Mouse (Mus musculus) cerebellum, postnatal 14 days (tissue): ENCODE data around the gene Sptb.

Source experiments
- DNase-seq, 2 experiments: peaks; one replicate each; pipeline ENCODE4 v3.0.0; 2021; ENCODE audit warnings: mixed read lengths in 2 of 2

The Sptb gene

DNA sequence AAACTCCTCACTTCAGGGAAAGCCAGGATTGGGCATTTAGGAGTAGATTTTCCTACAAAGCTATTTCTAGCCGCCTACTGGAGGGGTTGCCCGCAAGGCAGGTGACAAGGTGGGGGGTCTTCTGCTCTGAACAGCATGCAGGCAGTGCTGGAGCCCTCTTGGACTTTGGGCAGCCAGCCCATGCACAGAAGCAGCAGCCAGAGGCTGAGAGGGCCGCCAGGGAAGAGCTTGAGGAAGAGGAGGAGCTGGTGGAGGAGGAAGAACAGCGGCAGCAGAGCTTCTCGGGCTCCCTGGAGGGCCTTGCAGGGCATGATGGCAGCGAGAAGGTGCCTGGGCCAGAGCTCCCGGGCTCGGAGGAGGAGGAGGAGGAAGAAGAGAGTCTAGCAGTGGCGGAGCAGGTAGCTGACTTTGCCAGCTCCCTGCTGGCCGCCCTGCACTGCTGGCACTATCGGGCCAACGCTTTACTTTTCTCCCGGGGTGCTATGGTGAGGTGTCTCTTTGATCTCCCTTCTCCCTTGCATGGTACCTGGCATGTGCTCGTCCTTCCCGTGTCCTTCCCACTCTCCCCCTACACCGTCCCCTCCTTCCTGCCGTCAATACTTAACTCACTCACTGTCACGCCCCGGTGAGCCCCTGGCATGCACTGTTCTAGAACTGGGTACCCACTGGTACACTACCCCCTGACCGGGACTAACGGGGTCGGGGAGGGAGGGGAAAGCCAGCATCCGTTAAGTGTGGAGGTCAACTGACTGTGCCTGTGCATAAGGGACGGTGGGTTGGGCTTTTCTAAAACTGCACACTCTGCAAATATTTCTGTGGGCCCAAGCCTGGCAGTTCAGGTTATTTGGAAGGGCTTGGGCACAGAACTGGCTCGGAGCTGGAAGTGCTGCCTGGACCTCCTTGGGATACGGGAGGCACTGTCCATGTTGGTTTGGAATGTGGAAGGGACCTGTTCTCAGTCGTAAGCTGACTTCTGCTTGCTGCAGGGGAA, 137.8 kb downstream of the Sptb start:
- no peak for DNase-seq

DNA sequence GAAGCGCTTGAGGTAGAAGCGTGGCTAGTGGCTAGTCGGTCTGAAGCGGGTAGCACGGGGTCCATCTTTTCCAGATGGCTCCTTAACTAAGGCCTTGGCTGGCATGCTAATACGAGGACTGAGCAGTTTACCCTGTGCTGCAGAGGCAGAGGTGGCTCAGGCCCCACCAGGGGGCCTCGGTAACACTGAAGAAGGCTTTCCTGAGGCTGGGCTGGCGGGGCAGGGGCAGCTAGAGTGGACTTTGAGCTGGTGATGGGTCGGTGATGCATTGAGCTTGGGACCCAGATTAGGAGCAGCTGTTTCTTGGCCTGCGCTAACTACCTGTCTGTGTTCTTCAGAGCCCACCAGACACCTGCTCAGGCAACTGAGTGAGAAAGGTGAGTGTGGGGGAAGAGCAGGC, 139.1 kb downstream of the Sptb start:
- no peak for DNase-seq

DNA sequence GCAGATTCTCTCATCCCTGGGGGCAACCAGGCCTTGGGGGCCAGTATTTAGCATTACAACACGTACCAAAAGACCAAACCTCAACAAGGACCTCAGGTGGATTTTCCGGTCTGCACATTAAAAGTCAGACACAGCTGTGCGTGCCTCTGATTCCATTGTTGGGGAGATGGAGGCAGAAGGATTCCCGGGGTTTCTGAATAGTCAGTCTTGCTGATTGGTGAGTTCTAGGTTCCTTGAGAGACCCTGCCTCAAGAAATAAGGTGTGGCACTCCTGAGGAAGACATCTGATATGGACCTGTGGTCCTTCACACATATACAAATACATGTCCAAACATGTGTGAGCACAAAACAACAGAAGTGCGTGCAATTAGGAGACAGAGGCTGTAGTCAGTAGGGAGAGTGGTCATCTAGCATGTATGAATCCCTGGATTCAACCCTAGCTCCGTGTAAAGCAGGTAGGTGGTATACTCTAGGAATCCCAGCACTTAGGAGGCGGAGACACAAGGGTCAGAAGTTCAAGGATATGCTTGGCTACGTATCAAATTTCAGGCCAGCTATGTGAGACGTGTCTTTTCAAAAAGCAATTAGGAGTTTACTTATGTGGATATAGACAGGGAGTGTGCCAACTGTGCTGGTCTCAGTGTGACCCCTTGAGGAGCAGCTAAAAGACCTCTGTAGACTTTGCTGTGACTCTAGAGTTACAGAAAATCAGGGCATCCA, 140.0 kb downstream of the Sptb start:
- no peak for DNase-seq

DNA sequence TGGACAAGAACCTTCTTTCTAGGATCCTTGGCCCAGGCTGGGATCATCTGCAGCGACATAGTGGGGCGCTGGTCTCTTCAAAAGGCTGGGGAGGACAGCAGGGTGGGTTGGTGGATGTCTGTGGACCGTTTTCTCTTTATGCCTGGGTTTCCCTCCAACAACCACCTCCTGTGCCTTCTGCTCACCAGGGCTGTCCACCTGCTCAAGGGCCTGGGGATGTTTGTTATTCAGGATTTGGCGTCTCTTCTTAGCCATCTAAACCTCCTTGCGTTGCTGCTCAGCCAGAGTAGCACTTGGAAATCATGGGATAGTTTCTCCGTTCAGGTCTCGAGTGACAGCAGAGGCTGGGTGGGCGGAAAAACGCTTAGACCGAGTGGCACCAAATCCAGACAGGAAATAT, 144.1 kb downstream of the Sptb start:
- no peak for DNase-seq

DNA sequence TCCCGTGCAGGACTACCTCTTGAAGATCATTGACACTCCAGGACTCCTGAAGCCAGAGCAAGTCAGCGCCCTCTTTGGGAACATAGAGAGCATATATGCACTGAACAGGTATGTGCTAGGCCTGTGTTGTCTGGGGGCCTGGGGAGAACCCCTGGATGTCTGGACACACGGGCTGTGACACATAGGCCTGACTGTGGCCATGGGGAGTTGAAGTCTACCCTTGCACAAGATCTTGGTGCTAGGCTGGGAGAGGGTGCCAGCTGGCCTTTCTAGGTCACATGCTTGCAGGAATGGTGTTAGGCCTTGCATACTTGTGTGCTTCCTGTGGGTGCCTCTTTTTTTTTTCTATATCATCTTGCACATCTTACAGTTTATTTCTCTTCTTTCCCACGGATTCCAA, 148.2 kb downstream of the Sptb start:
- DNase-seq, result no peak

DNA sequence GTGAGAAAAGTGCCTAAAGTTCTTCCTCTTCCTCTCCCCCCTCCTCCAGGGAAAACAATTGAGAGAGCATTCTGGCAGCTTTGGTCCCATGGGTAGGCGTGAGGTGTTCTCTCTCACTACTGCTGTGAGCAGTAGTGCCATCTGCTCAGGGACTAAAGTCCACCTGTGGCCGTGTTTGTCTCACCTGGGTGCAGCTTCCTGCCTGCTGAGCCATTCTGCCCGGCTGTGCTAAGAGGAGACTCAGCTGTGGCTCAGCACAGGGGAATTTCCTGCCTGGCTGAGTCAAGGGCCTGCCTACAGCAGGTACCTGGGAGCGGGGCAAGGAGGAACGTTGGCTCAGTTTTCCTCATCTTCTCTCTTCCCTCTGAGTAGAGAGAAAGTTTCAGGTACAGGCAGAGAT, 152.1 kb downstream of the Sptb start:
- DNase-seq, result no peak

DNA sequence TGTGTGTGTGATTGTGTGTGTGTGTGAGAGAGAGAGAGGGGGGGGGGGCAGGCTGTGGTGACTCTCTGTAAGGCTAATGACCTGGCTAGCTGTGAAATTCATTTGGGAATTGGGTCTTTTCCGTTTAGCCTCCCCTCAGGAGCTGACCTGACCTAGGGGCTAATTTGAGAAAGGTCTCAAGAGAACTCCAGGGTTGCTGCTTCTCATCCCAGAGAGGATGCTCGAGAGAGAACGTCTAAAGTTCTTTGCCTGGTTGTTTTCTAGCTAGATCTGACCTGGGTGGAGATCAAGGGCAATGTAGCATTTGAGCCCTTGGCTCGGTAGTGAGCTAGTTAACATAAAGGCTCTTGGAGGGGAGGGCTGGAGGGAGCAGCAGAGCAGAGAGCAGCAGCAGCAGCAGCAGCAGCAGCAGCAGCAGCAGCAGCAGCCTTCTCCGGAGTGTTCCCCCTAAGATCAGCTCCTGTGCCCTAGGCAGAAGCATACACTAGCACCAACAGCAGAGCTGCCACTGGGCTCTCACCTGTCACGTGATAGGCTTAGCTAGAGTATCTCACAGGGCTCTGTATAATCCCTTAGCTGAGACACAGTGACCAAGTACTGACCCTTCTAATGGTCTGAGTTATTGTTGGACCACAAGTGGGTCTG, 153.5 kb downstream of the Sptb start:
- DNase-seq, result no peak

DNA sequence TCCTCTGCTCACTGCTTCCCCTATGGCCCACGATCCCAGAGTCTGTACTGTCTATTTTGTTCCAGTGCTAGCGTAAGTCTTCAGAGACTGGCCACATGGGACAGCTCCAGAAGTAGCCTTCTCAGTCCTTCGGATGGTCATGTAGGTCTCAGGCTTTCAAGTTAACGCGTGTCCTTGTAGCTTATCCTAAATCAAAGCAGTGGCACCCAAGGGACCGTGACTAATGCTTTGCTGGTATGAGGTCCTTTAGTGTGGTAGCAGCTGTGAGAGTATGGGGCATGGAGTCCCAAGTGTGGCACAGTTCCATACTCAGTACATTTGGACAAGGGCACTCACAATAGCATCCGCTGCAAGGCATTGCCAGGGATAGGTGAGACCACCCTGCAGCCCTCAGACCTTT, 154.2 kb downstream of the Sptb start:
- DNase-seq, result no peak

DNA sequence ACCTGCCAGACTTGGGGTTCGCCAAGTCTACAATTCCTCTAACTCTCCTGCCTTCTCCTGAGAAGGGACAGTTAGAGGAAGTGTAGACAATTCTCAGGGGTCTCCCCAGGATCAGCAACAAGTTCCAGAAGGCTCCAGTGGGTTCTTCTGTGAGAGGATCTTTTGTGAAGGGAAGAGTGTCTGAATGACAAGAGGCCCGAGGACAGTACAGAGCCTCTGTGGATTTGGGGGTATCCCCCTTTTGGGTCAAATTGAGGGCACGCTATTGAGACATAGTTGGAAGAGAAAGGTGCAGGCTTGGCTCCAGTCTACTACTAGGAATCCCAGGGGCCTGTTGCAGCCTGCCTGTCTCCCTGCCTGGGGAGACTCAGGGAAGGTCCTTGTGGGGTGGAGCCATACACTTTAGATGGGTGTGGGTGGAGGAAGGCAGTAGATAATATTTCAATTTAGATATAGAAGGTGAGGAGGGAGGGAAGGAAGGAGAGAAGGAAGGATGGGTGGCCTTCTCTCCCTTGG, 155.4 kb downstream of the Sptb start:
- DNase-seq, result no peak

DNA sequence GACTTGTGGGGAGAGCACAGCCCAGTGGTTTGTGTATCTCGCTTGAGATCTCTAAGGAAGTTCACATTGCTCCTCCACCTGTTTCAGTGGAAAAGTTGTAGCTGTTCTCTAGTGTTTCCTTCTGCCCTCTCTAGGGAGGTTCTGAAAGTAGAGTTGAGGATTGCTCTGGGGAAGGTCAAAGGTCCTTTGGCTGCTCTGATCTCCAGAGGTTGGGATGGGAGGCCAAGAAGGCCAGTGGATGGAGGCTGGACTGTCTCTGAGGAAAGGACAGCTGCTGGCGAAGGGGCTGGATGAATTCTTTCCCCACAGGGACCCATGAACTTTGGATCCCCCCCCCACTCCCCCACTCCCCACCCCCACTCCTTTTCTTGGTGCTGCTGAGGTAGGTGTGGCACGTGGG, 156.0 kb downstream of the Sptb start:
- DNase-seq, result no peak

DNA sequence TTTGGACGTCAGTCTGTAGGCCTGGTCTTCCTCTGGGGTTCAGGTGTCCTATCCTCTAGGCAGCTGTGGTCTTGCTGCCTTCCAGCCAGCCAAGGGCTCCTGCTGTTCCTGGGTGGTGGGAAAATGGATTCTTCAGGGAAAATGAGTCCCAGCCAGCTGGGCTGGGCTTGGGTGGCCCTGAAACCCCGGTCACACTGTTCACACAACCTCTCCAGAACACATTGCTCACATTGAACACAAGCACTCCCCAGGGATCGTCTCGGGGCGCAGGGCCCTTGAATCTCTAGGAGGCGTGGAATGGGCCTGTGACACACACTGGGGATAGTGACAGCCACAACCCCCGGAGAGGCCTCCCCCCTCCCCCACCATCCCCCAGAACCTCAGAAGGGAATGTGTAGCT, 156.4 kb downstream of the Sptb start:
- no peak for DNase-seq

DNA sequence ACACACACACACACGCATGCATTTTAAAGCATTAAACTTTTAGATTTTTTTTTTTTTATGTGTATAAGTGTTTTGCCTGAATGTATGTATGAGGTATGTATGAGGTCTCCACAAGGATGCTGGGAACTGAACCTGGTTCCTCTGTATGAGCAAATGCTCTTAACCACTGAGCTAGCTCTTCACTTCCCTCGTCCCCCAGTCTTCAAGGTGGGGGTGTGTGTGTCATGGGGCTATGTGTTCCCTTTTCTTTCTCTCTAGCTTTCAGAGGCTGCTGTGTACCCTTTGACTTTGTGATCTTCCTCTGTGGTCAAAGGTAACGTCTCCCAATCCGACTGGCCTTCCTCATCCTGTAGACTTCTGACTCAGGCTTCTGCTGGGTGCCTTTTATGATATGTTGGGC, 157.4 kb downstream of the Sptb start:
- no peak for DNase-seq

DNA sequence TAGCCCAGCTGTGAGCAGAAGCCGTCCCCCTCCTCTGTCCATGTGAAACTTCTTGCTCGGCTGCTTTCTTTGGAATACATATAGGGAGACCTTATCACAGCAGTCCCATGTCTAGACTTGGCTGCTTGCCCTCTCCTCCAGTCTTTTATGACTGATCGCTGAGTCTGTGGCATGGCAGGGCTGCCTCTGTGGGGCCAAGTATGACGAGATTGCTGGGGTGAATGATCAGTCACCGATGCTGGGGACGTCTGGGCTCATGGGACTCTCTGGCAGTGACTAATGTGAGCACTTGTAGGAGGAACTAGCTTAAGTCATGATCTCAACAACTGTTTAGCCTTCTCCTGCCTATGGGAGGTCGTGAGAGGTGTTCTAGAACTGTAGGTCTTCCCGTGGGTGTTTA, 158.0 kb downstream of the Sptb start:
- no peak for DNase-seq

DNA sequence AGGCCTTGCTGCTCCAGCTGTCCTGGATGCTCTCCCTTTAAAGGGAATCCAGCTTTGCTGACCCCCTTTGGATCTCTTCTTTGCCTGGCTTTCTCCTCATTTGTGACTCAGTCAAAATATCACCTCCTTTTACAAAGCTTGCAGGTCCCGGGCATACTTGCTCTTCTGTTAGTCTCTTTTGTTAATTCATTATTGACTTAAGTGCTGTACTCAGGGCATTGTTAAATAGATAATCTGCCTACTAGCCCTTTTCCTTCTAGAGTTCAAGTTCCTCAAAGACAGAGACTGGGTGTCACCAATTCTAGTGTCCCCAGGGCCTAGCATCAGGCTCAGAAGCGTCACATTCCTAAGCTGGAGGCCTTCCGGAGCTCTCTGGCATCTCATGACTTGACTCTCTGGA, 161.1 kb downstream of the Sptb start:
- DNase-seq, result no peak

DNA sequence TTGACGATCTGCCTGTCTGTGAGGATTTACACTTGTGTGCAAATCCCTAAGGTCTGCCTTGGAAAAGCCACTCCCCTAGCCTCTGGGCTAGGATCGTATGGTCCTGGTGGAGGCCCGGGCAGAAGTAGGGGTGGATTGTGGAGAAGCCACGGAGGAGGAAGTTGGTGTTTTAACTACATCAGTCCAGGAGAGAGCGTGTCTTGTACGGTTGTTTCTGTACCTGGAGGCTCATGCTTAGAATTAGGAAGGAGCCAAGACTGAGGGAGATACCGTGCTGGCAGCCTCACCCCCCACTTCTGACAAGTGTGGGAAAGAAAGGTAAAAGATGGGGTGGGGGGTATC, 162.3 kb downstream of the Sptb start:
- no peak for DNase-seq

DNA sequence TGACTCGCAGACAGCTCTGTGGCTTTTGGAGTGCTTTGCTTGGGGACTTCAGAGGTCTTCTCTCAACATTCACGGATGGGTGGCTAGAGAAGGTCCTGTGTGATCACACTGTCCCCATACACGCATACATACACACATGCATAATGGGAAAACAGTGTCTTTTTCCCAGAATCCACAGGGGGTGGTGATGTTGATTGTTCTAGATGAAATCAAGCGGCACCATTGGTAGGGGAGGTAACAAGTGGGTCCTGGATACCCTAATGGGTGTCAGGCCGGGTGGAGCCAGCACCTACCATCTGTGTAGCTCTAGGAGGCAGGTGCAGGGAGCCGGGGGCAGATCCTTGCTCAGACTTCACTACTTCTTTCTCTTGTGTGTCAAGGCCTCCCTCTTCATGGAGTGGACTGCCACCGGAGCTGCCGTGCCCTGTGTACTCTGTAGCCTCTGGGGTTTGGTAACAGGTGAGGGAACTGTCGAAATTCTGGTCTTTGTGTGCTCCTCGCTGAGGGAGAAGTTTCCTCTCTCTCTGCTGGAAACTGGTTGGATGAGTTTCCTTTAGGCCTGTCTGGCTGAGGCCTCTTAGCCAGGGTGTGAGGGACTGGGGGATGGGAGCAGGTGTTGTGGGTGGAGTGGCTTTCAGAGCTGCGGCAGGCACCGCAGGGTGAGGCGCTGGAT, 162.8 kb downstream of the Sptb start:
- no peak for DNase-seq

DNA sequence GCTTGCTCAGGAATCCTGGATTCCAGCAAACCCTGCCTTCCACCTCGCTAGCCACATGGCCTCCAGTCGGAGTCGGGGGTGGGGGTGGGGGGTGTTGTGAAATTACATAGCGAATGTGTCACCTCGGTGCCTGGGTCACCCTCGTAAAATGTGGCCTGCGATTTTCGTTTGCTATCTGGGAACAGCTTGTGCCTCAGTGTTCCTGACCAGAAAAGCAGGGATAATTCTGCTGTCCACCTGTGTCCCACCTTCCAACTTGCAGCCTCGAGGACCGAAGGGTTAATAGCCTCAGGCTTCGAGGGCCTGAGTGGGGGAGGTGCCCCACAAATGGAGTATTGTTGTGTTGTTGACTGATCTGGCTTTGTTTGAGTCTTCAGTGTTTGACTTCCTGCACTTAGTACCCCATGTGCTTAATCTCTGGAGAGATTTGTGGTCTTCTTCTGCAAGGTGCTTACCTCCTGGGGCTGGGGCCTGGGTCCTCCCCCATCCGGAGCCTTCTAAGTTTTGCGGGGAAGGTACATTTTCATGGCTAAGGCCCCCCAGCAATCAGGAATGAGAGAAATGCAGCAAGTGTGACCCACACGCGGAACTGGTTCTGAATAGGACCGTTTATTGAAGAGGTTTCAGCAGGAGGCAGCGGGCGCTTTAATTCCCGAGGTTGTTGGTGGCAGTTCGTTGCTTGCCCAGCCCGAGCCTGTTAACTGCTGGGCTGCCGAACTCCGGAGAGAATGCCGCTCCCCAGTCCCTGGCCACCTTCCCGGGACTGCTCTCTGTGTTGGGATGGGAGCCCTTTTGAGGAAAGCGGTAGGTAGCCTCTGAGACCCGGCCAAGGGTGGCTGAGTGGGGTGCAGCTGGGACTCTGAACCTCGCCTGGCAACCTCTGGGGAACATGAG, 163.7 kb downstream of the Sptb start:
- DNase-seq, result peak; percentile 46 to 56

DNA sequence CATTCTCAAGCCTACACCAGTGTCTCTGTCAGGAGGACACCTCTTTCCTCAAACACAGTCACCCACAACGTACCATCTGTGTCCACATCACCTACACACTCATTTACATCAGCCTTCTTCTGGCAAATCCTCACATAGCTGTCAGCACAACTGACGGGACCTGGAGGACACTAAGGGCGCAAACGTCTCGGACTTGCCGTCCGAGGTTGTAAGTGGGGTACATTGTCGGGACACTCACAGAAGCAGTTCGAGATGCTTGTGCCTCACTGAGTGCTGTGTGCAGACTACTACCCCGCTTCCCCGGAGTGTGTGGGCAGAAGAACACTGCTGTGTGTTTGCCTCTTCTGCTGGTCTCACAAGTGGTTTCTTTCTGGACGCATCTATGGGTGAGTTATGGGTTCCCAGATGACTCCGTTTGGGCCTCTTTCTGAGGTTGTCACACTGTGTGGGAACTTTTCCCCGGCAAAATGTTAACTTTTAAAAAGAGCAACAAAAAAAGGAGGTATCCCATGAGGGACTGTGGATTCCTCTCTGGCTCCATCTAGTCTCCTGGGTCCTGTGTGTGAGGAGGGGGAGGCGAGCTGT, 164.5 kb downstream of the Sptb start:
- no peak for DNase-seq

DNA sequence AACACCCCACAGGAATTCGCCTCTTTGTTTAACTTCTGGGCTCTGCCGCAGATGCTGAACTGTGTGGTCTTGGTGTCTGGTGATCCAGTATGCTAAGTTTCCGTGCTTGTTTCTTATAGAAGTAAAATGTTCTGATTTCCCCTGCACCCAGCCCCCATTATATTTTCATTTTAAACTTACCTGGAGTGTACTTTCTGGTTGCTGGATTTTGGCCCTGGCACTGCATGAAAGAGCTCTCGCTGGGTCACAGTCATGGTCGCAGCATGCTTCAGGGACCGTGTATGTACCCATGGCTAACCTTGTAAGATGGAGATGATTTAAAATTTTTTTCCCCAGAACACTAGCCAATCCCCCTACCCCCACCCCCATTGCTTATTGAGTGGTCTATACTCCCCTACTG, 168.5 kb downstream of the Sptb start:
- DNase-seq, result no peak

DNA sequence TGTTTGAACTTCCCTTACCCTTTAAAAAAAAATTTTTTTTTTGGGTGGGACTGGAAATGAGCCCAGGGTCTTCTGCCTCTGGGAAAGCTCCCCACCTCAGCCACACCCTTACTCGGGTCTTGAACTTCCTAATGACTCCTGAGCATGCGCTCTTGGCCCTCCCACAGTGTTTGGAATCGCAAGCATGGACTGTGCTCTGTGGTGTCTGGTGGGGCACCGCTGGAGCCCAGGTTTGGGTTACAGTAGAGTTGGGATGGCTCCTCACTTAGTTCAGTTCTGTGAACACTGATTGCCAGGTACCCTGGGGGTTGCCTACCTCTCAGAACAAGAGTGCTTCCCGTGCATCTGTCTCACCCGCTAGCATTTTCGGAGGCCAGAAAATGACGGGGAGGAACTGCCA, 168.9 kb downstream of the Sptb start:
- DNase-seq, result no peak

DNA sequence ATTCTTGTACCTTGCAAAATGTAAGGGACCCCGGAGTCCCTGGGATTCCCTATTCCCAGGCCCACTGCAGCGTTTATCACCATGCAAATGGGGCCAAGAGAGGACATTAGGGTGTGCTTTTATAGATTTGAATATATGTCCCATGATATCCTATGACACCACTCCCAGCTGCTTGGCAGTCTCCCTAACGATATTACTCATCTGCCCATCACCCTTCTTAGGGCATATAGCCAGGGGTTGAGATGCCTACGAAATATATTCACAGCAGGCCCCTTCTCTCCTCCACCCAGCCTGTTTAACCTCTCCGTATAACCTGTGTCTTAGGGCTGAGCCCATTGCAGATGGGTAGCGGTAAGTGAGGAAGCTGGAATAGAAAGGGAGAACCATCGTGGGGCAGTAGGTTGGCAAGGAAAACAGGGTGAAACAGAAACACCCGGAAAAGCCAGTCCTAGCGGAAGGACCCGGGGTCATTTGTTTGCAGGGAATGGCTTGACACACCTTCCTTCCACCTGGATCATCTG, 169.6 kb downstream of the Sptb start:
- no peak for DNase-seq
